Mouse (Mus musculus) spleen, adult 12 weeks (tissue): ENCODE results near the gene Camk2d.

Source experiments
- DNase-seq: peaks from one replicate; pipeline ENCODE4 v3.0.0; 2022; ENCODE audit warnings: low spot score

The Camk2d gene

GRCm38 (mm10) chr3:126596086-126596485 lies at the start of gene Camk2d:
TSS of gene Camk2d (plus strand) at chr3:126596302.
- DNase-seq = peak; percentile 86

GRCm38 (mm10) chr3:126547941-126548340 lies 48.2 kb upstream of the Camk2d start:
- DNase-seq = no peak

GRCm38 (mm10) chr3:126563646-126564045 lies 32.5 kb upstream of the Camk2d start:
- DNase-seq = no peak

GRCm38 (mm10) chr3:126570628-126571027 lies 25.5 kb upstream of the Camk2d start:
- DNase-seq = no peak

GRCm38 (mm10) chr3:126572915-126573314 lies 23.2 kb upstream of the Camk2d start:
- no peak for DNase-seq

- DNase-seq = no peak
These were observed 20.2 kb upstream of the Camk2d start for GRCm38 (mm10) chr3:126575927-126576326.

GRCm38 (mm10) chr3:126586134-126586533 lies 10.0 kb upstream of the Camk2d start:
- no peak for DNase-seq

GRCm38 (mm10) chr3:126587477-126587876 lies 8.6 kb upstream of the Camk2d start:
- no peak for DNase-seq

GRCm38 (mm10) chr3:126589556-126589955 lies 6.5 kb upstream of the Camk2d start:
- DNase-seq = no peak

- no peak for DNase-seq
These were observed 646 bp upstream of the Camk2d start for GRCm38 (mm10) chr3:126595456-126595855.

- DNase-seq = peak; percentile 61
These were observed 524 bp downstream of the Camk2d start for GRCm38 (mm10) chr3:126596491-126597160.

- DNase-seq = peak; percentile 30
These were observed 1.1 kb downstream of the Camk2d start for GRCm38 (mm10) chr3:126597161-126597595.

- peak; percentile 11 for DNase-seq
These were observed 1.7 kb downstream of the Camk2d start for GRCm38 (mm10) chr3:126597596-126598328.

- DNase-seq = no peak
These were observed 2.2 kb downstream of the Camk2d start for GRCm38 (mm10) chr3:126598329-126598676.

- DNase-seq = no peak
These were observed 2.8 kb downstream of the Camk2d start for GRCm38 (mm10) chr3:126598881-126599280.

GRCm38 (mm10) chr3:126599335-126599734 lies 3.2 kb downstream of the Camk2d start:
- no peak for DNase-seq

- DNase-seq = no peak
These were observed 3.8 kb downstream of the Camk2d start for GRCm38 (mm10) chr3:126599936-126600335.

- DNase-seq = no peak
These were observed 6.7 kb downstream of the Camk2d start for GRCm38 (mm10) chr3:126602772-126603171.

GRCm38 (mm10) chr3:126604656-126605434 lies 8.7 kb downstream of the Camk2d start:
- no peak for DNase-seq

GRCm38 (mm10) chr3:126609310-126609709 lies 13.2 kb downstream of the Camk2d start:
- no peak for DNase-seq

GRCm38 (mm10) chr3:126609795-126610451 lies 13.8 kb downstream of the Camk2d start:
- peak; percentile 7 for DNase-seq

GRCm38 (mm10) chr3:126611624-126612023 lies 15.5 kb downstream of the Camk2d start:
- DNase-seq = no peak
